Mouse (Mus musculus) stomach, postnatal 0 days (tissue): ENCODE data around the gene Armc9. TPM values are rescaled to one million over a fixed set of nuclear protein-coding genes. Genes with fewer than 3 reads are reported as not detected.
A peak's percentile ranks its signal among the peaks of the same experiment; 100 is the strongest.

Experiments used
- ATAC-seq: fragments of 200-750 bp; cut with Nextera tagmentation; 2 replicates; pipeline ENCODE4 v1.8.0; 2017; ENCODE audit not compliant: low FRiP score, low TSS enrichment
- DNase-seq: peaks from one replicate; pipeline ENCODE4 v3.0.0-alpha.2; 2016; ENCODE audit warnings: low spot score
- H3K27ac ChIP-seq: fragments of 300-500 bp; sonication (generic); replicated peaks from 2 replicates; pipeline ENCODE4 v1.5.1; 2014; ENCODE audit warnings: mild to moderate bottlenecking, control low read depth
- H3K27me3 ChIP-seq: fragments of 300-500 bp; sonication (generic); 2 replicates; pipeline ENCODE4 v1.6.1; 2014; ENCODE audit warnings: low read length; ENCODE audit not compliant: control insufficient read depth, insufficient read depth
- H3K36me3 ChIP-seq: fragments of 300-500 bp; sonication (generic); 2 replicates; pipeline ENCODE4 v1.6.1; 2014; ENCODE audit warnings: low read length, mixed read lengths; ENCODE audit not compliant: control insufficient read depth, insufficient read depth
- H3K4me1 ChIP-seq: fragments of 300-500 bp; sonication (generic); replicated peaks from 2 replicates; pipeline ENCODE4 v1.6.1; 2014; ENCODE audit warnings: antibody characterized with exemption; ENCODE audit not compliant: control insufficient read depth, insufficient read depth
- H3K4me2 ChIP-seq: fragments of 300-500 bp; sonication (generic); replicated peaks from 2 replicates; pipeline ENCODE4 v1.6.1; 2014; ENCODE audit warnings: low read depth, mild to moderate bottlenecking, control low read depth, moderate library complexity
- H3K4me3 ChIP-seq: fragments of 300-500 bp; sonication (generic); 2 replicates; pipeline ENCODE4 v1.5.1; 2014; ENCODE audit warnings: low read depth, low read length, control low read depth
- H3K9ac ChIP-seq: fragments of 300-500 bp; sonication (generic); 2 replicates; pipeline ENCODE4 v1.6.1; 2014; ENCODE audit warnings: mild to moderate bottlenecking, low read length, control low read depth, mixed read lengths
- H3K9me3 ChIP-seq: fragments of 300-500 bp; sonication (generic); 2 replicates; pipeline ENCODE4 v1.6.1; 2016; ENCODE audit warnings: low read length; ENCODE audit not compliant: control insufficient read depth
- CTCF ChIP-seq: IDR thresholded peaks from 2 replicates; pipeline ENCODE4 v1.5.1; 2016; ENCODE audit warnings: antibody characterized with exemption, low read depth, mild to moderate bottlenecking, moderate library complexity
- EP300 ChIP-seq: optimal IDR thresholded peaks from 2 replicates; pipeline ENCODE3; 2016; ENCODE audit warnings: antibody characterized with exemption
- WGBS: fragments of 180-500 bp; shearing (Covaris S2); extraction: QIAGEN DNeasy Blood & Tissue Kit; methylation state at CpG from one replicate; pipeline ENCODE4 v1.1.7; 2014; 5-methylcytosine and 5-hydroxymethylcytosine counted together
- polyA plus RNA-seq: library from polyadenylated mRNA; unstranded; fragments of >200 nt; fragmentation: Nextera tagmentation; extraction: Ambion mirVana; gene quantifications from 2 replicates; pipeline ENCODE4 v1.2.1, GENCODE M21; 2015

Armc9 gene
- polyA plus RNA-seq, 1 experiment from 2014 or later: 7.3 TPM

GRCm38 (mm10) chr1:86300731-86301130 lies 146.2 kb downstream of the Armc9 start:
- H3K27ac ChIP-seq: no peak overlapping the region
- WGBS: 63% methylated on average over 7 of the region's 7 CpGs
- H3K36me3 ChIP-seq: no peaks in the 10 kb centered on the region
- ATAC-seq (no peak), DNase-seq (no peak)
- H3K9ac ChIP-seq: no peak overlapping the region
- no peak for TF ChIP-seq EP300
- TF ChIP-seq CTCF: no peak
- no peak overlapping the region for H3K4me3 ChIP-seq
- H3K4me1 ChIP-seq: no peaks in the 10 kb centered on the region
- H3K4me2 ChIP-seq: no peak overlapping the region
- H3K27me3 ChIP-seq: no peaks in the 10 kb centered on the region; the same call in 1 of the 2 replicates
- no peaks in the 10 kb centered on the region for H3K9me3 ChIP-seq

GRCm38 (mm10) chr1:86301221-86302091 lies 146.9 kb downstream of the Armc9 start:
- Histone ChIP-seq H3K36me3 (no peaks in the 10 kb centered on the region), H3K27ac (no peak overlapping the region), H3K4me1 (no peaks in the 10 kb centered on the region), H3K4me3 (no peak overlapping the region), H3K9me3 (no peaks in the 10 kb centered on the region), H3K9ac (no peak overlapping the region), H3K27me3 (no peaks in the 10 kb centered on the region; the same call in 1 of the 2 replicates), H3K4me2 (no peak overlapping the region)
- ATAC-seq (no peak), DNase-seq (peak; percentile 54)
- TF ChIP-seq CTCF: peak; percentile 69
- no peak for TF ChIP-seq EP300
- WGBS: 51% methylated on average over 6 of the region's 6 CpGs

GRCm38 (mm10) chr1:86302532-86302931 lies 148.0 kb downstream of the Armc9 start, which contains the start of gene B3gnt7:
Gene B3gnt7, plus strand, starts transcription at chr1:86302832.
- DNase-seq (no peak), ATAC-seq (no peak)
- H3K9ac ChIP-seq: peak within 1 kb of the TSS; percentile 43
- H3K27ac ChIP-seq: no peak within 1 kb of the TSS; the same call in 1 of the 2 replicates
- no peaks in the 10 kb centered on the region for H3K9me3 ChIP-seq
- TF ChIP-seq EP300 (no peak), CTCF (no peak)
- H3K4me3 ChIP-seq: peak within 1 kb of the TSS; percentile 55
- H3K36me3 ChIP-seq: no peaks in the 10 kb centered on the region; the same call in 1 of the 2 replicates
- H3K4me2 ChIP-seq: peak within 1 kb of the TSS; percentile 90
- H3K4me1 ChIP-seq: no peaks in the 10 kb centered on the region
- WGBS: 47% methylated on average over 6 of the region's 6 CpGs
- no peaks in the 10 kb centered on the region; the same call in 1 of the 2 replicates for H3K27me3 ChIP-seq

- Histone ChIP-seq H3K36me3 (no peaks in the 10 kb centered on the region; the same call in 1 of the 2 replicates), H3K4me1 (no peaks in the 10 kb centered on the region), H3K4me2 (peak overlapping the region; percentile 90), H3K27ac (no peak overlapping the region; the same call in 1 of the 2 replicates), H3K27me3 (no peaks in the 10 kb centered on the region; the same call in 1 of the 2 replicates), H3K4me3 (peak overlapping the region; percentile 55), H3K9ac (peak overlapping the region; percentile 43), H3K9me3 (no peaks in the 10 kb centered on the region)
- DNase-seq (peak; percentile 85), ATAC-seq (peak; percentile 79)
- WGBS: under 1% methylated on average over 62 of the region's 65 CpGs
- peak; percentile 43 for TF ChIP-seq CTCF
- TF ChIP-seq EP300: no peak
Observed at GRCm38 (mm10) chr1:86303063-86303872, 148.7 kb downstream of the Armc9 start.

GRCm38 (mm10) chr1:86303873-86304250 lies 149.3 kb downstream of the Armc9 start:
- H3K4me2 ChIP-seq: peak overlapping the region; percentile 90
- ATAC-seq (no peak), DNase-seq (no peak)
- 6% methylated on average over 16 of the region's 16 CpGs for WGBS
- no peak overlapping the region for H3K27ac ChIP-seq
- H3K4me1 ChIP-seq: no peaks in the 10 kb centered on the region
- TF ChIP-seq EP300 (no peak), CTCF (no peak)
- no peaks in the 10 kb centered on the region for H3K9me3 ChIP-seq
- H3K36me3 ChIP-seq: no peaks in the 10 kb centered on the region; the same call in 1 of the 2 replicates
- H3K4me3 ChIP-seq: peak overlapping the region; percentile 55
- H3K9ac ChIP-seq: peak overlapping the region; percentile 43
- H3K27me3 ChIP-seq: no peaks in the 10 kb centered on the region; the same call in 1 of the 2 replicates
